In the genomic region with DNA sequence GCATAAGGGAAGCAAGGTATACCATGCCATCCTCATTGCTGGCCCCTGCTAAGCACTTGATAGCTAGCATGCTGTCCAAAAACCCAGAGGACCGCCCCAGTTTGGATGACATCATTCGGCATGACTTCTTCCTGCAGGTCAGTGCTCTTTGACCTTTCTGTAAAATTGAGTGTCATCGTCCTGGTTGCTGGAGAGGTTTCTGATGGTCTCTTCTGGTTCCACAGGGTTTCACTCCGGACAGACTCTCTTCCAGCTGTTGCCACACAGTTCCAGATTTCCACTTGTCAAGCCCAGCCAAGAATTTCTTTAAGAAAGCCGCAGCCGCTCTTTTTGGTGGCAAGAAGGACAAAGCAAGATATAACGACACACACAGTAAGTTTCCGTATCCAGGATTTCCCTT, we compare ENCODE assay signal across 9 mouse cellular contexts. TPM values are rescaled to one million over a fixed set of nuclear protein-coding genes. Genes with fewer than 3 reads are reported as not detected.
DNase-seq lines count a peak whose midpoint lies in the region; ATAC-seq lines count a peak whose summit lies in the region.
"Had no signal": no experiment of that assay in that cellular context is flagged by ENCODE, and none has a peak within 500 bp of the region (broad histone marks: within the 10 kb centered on the region; RNA-seq: fewer than 3 reads in every experiment).

No protein-coding gene starts in this region.

- H3K4me1 ChIP-seq in heart, embryonic 11.5 days (ENCODE audit: control insufficient read depth, insufficient read depth, low read length), result peaks cover 12% of the 10 kb centered on the region
- no peaks in the 10 kb centered on the region for H3K4me1 ChIP-seq in embryonic facial prominence, embryonic 11.5 days (ENCODE audit: control insufficient read depth, insufficient read depth, low read length)
- H3K4me1 ChIP-seq in intestine, embryonic 16.5 days (ENCODE audit: control insufficient read depth, insufficient read depth, low read length), result 0 out of 2 replicates have a peak, but pooled peaks cover under 1% of the 10 kb centered on the region
- no peaks in the 10 kb centered on the region for H3K4me1 ChIP-seq in midbrain, embryonic 12.5 days

- peak overlapping the region; percentile 86 for H3K4me3 ChIP-seq in heart, embryonic 11.5 days (ENCODE audit: low read depth, low read length)
- H3K4me3 ChIP-seq in embryonic facial prominence, embryonic 11.5 days (ENCODE audit: low read depth, low read length), result 0 out of 2 replicates have a peak overlapping the region, but pooled peaks have one; percentile 8
- H3K4me3 ChIP-seq in intestine, embryonic 16.5 days (ENCODE audit: low read length), result peak overlapping the region; percentile 29
- H3K4me3 ChIP-seq in midbrain, embryonic 12.5 days, result no peak overlapping the region; the same call in 1 of the 2 replicates

- no peak for ATAC-seq in heart, embryonic 11.5 days (replicated peaks; ENCODE audit: insufficient number of reproducible peaks, low FRiP score, low TSS enrichment)
- no peak for ATAC-seq in embryonic facial prominence, embryonic 11.5 days (replicated peaks; ENCODE audit: insufficient number of reproducible peaks, low FRiP score, low TSS enrichment, low read depth)
- no peak for ATAC-seq in intestine, embryonic 16.5 days
- no peak for ATAC-seq in midbrain, embryonic 12.5 days (ENCODE audit: low FRiP score, low read depth)

- peaks cover 26% of the 10 kb centered on the region for H3K36me3 ChIP-seq in heart, embryonic 11.5 days (ENCODE audit: control insufficient read depth, insufficient read depth, low read length)
- H3K36me3 ChIP-seq in embryonic facial prominence, embryonic 11.5 days (replicated peaks; ENCODE audit: control insufficient read depth, insufficient read depth, low read depth, low read length), result peaks cover 18% of the 10 kb centered on the region
- H3K36me3 ChIP-seq in intestine, embryonic 16.5 days (ENCODE audit: control insufficient read depth, insufficient read depth, low read length), result peaks cover 17% of the 10 kb centered on the region
- peaks cover 35% of the 10 kb centered on the region for H3K36me3 ChIP-seq in midbrain, embryonic 12.5 days

- H3K4me2 ChIP-seq in heart, embryonic 11.5 days, result peak overlapping the region; percentile 75
- peak overlapping the region; percentile 7; the same call in 1 of the 2 replicates for H3K4me2 ChIP-seq in embryonic facial prominence, embryonic 11.5 days (ENCODE audit: low read depth, low read length)
- H3K4me2 ChIP-seq in intestine, embryonic 16.5 days (ENCODE audit: low read depth, low read length), result peak overlapping the region; percentile 10; the same call in 1 of the 2 replicates
- H3K4me2 ChIP-seq in midbrain, embryonic 12.5 days (replicated peaks), result 0 out of 2 replicates have a peak overlapping the region, but pooled peaks have one; percentile 4

- no peak for DNase-seq in heart, postnatal 14 days
- DNase-seq in embryonic facial prominence, embryonic 11.5 days (ENCODE audit: low spot score), result no peak
- DNase-seq in MN1 (ENCODE audit: low spot score), result no peak
- DNase-seq in cerebellum, adult 11 months, result no peak
- DNase-seq in left cerebral cortex, adult 8-10 months (ENCODE audit: low spot score in 2 of 2), result no peak

- H3K27me3 ChIP-seq in heart, embryonic 11.5 days (ENCODE audit: control insufficient read depth, insufficient read depth, low read length), result no peaks in the 10 kb centered on the region
- no peaks in the 10 kb centered on the region for H3K27me3 ChIP-seq in embryonic facial prominence, embryonic 11.5 days (ENCODE audit: control insufficient read depth, insufficient read depth, low read length)
- no peaks in the 10 kb centered on the region for H3K27me3 ChIP-seq in intestine, embryonic 16.5 days (replicated peaks; ENCODE audit: control insufficient read depth, insufficient read depth, low read length)
- peaks cover 16% of the 10 kb centered on the region for H3K27me3 ChIP-seq in midbrain, embryonic 12.5 days

- no peak overlapping the region for H3K27ac ChIP-seq in heart, embryonic 11.5 days (ENCODE audit: low read depth, low read length)
- H3K27ac ChIP-seq in embryonic facial prominence, embryonic 11.5 days (replicated peaks; ENCODE audit: low read depth, low read length), result no peak overlapping the region
- no peak overlapping the region for H3K27ac ChIP-seq in intestine, embryonic 16.5 days (ENCODE audit: low read length)
- H3K27ac ChIP-seq in midbrain, embryonic 12.5 days (replicated peaks), result no peak overlapping the region

- H3K9ac ChIP-seq in heart, embryonic 11.5 days (ENCODE audit: low read depth, low read length), result peak overlapping the region; percentile 59
- 0 out of 2 replicates have a peak overlapping the region, but pooled peaks have one; percentile 25 for H3K9ac ChIP-seq in embryonic facial prominence, embryonic 11.5 days (replicated peaks; ENCODE audit: low read length)
- H3K9ac ChIP-seq in intestine, embryonic 16.5 days (ENCODE audit: low read depth, low read length), result 0 out of 2 replicates have a peak overlapping the region, but pooled peaks have one; percentile 23
- H3K9ac ChIP-seq in midbrain, embryonic 12.5 days (replicated peaks), result no peak overlapping the region

- 68% methylated on average over 8 of the region's 8 CpGs for WGBS in heart, embryonic 11.5 days (ENCODE audit: insufficient replicate concordance)
- WGBS in embryonic facial prominence, embryonic 11.5 days, result 90% methylated on average over 8 of the region's 8 CpGs
- WGBS in intestine, embryonic 16.5 days, result 82% methylated on average over 8 of the region's 8 CpGs
- 91% methylated on average over 8 of the region's 8 CpGs for WGBS in midbrain, embryonic 12.5 days

- H3K9me3 ChIP-seq in heart, embryonic 11.5 days (replicated peaks; ENCODE audit: control insufficient read depth, low read length), result no peaks in the 10 kb centered on the region
- H3K9me3 ChIP-seq in embryonic facial prominence, embryonic 11.5 days (replicated peaks; ENCODE audit: control insufficient read depth, low read length), result no peaks in the 10 kb centered on the region
- no peaks in the 10 kb centered on the region for H3K9me3 ChIP-seq in intestine, embryonic 16.5 days (ENCODE audit: control insufficient read depth, low read length)
- H3K9me3 ChIP-seq in midbrain, embryonic 12.5 days, result no peaks in the 10 kb centered on the region

- intact Hi-C loops in heart, postnatal 14 days (cut with DNase I), result loop anchor here (2.0 to 10.0 kb wide), 6 partner anchors 40 to 497 kb away; no protein-coding TSS in a partner anchor

RNA-seq across cellular contexts. Expression of gene Plk2, which starts 2.9 kb away (rescaled TPM):
- polyA plus RNA-seq in heart, embryonic 11.5 days (2014; fragmentation: Nextera tagmentation; extraction: Ambion mirVana), result 122 and 146 TPM in 2 replicates
- total RNA-seq in heart, postnatal 14 days (2021), result 10 to 100 TPM; 35.4 to 35.5 TPM
- 152 and 155 TPM in 2 replicates for polyA plus RNA-seq in embryonic facial prominence, embryonic 11.5 days (2014; fragmentation: Nextera tagmentation; extraction: Ambion mirVana)
- 56.6 and 61.9 TPM in 2 replicates for polyA plus RNA-seq in intestine, embryonic 16.5 days (2015; fragmentation: Nextera tagmentation; extraction: Ambion mirVana)
- polyA plus RNA-seq in midbrain, embryonic 12.5 days (2016; fragmentation: Nextera tagmentation; extraction: Ambion mirVana), result 105 and 114 TPM in 2 replicates
- total RNA-seq in left cerebral cortex, adult 8-10 months (2022), result 100 to 1,000 TPM; 225 to 252 (median 238) TPM

RNA-seq across cellular contexts. Expression of gene Gapt, which starts 40.8 kb away (rescaled TPM):
- 0.10 and 0.14 TPM in 2 replicates for polyA plus RNA-seq in heart, embryonic 11.5 days (2014; fragmentation: Nextera tagmentation; extraction: Ambion mirVana)
- not detected for total RNA-seq in heart, postnatal 14 days (2021)
- 0.36 and 0.40 TPM in 2 replicates for polyA plus RNA-seq in embryonic facial prominence, embryonic 11.5 days (2014; fragmentation: Nextera tagmentation; extraction: Ambion mirVana)
- 0.39 and 0.40 TPM in 2 replicates for polyA plus RNA-seq in intestine, embryonic 16.5 days (2015; fragmentation: Nextera tagmentation; extraction: Ambion mirVana)
- polyA plus RNA-seq in midbrain, embryonic 12.5 days (2016; fragmentation: Nextera tagmentation; extraction: Ambion mirVana), result 0.17 TPM in 1 of 2 replicates, not detected in the other
- under 1 TPM in 1 of 4 experiments, not detected in 3; 0.41 TPM for total RNA-seq in left cerebral cortex, adult 8-10 months (2022)
- total RNA-seq: left cerebral cortex, postnatal 36 days had no signal

Comparison
In these comparisons a context has a peak if more than half of its experiments do, and no peak if none do; other contexts are left out.
1. H3K4me2 ChIP-seq: peak in every context shown above with its lines; median percentile 75 in heart, embryonic 11.5 days; 10 in intestine, embryonic 16.5 days; 7 in embryonic facial prominence, embryonic 11.5 days; 4 in midbrain, embryonic 12.5 days.